Mouse (Mus musculus): Measurements from ENCODE around the gene Ppp1r12c.

- TF ChIP-seq CTCF (IDR thresholded peaks at IDR 0.05; ENCODE audit: borderline replicate concordance, extremely low read depth, insufficient read depth, insufficient read length) (no peak), POLR2A (IDR thresholded peaks at IDR 0.05; ENCODE audit: borderline replicate concordance, extremely low read depth, insufficient read depth, insufficient read length, poor library complexity, severe bottlenecking) (no peak)
These were observed 1.1 kb upstream of the Ppp1r12c start for GRCm38 (mm10) chr7:4502421-4503090.

Measured in brain, embryonic 14.5 days (tissue).